ENCODE assay signal across 20 mouse cellular contexts in the genomic region with DNA sequence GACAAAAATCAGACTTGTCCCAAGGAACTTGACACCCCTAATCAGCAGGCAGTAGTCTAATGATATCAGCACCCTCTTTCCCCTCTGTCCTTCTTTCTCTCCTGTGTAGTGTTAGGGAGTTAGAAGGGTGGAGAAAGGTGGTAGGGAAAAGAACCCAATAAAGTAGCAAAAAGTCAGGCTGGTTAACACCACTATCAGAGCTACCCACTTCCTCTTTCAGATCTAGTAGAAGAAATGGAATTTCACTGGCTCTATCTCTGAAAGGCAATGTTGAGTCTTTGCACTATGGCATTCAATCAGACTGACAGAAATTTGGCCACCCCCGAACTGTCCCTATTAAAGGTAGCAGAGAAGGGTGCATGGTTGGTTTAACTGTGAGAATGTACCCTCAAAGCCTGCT.
"Had no signal": no experiment of that assay in that cellular context is flagged by ENCODE, and none has a peak within 500 bp of the region (broad histone marks: within the 10 kb centered on the region; RNA-seq: fewer than 3 reads in every experiment).

No protein-coding gene starts in this region.

- H3K4me1 ChIP-seq: limb, embryonic 12.5 days; limb, embryonic 15.5 days; midbrain, embryonic 13.5 days had no signal

- H3K4me2 ChIP-seq: kidney, embryonic 15.5 days; limb, embryonic 12.5 days; limb, embryonic 15.5 days; liver, embryonic 11.5 days; lung, embryonic 14.5 days; midbrain, embryonic 13.5 days had no signal

- H3K4me3 ChIP-seq: kidney, embryonic 15.5 days; limb, embryonic 12.5 days; limb, embryonic 15.5 days; megakaryocyte, embryonic 14.5 days; midbrain, embryonic 10.5 days; midbrain, embryonic 13.5 days; myocyte had no signal

- H3K9ac ChIP-seq: kidney, embryonic 15.5 days; limb, embryonic 12.5 days; limb, embryonic 15.5 days; liver, embryonic 14.5 days; liver, postnatal 0 days; lung, embryonic 14.5 days; midbrain, embryonic 13.5 days had no signal

- H3K27me3 ChIP-seq: midbrain, embryonic 13.5 days had no signal

- H3K27ac ChIP-seq: kidney, embryonic 15.5 days; limb, embryonic 12.5 days; limb, embryonic 15.5 days; liver, embryonic 14.5 days; macrophage; midbrain, embryonic 10.5 days; midbrain, embryonic 13.5 days had no signal

- ATAC-seq: liver, postnatal 0 days; lung, postnatal 0 days; midbrain, embryonic 13.5 days; midbrain, embryonic 16.5 days had no signal

- DNase-seq: kidney, postnatal 10 days; left cerebral cortex, postnatal 4 days; liver, postnatal 0 days; lung, embryonic 14.5 days; right cerebral cortex, adult 18-20 months; right cerebral cortex, postnatal 14 days; right cerebral cortex, postnatal 4 days; thymus, postnatal 36 days had no signal

- H3K9me3 ChIP-seq: kidney, embryonic 15.5 days; limb, embryonic 12.5 days; limb, embryonic 15.5 days; megakaryocyte, embryonic 14.5 days; midbrain, embryonic 10.5 days; midbrain, embryonic 13.5 days had no signal

- H3K36me3 ChIP-seq: kidney, embryonic 15.5 days; limb, embryonic 12.5 days; limb, embryonic 15.5 days; midbrain, embryonic 10.5 days; midbrain, embryonic 13.5 days had no signal
